Mouse (Mus musculus) ovary, postnatal 14 days (tissue): ENCODE measurements at regions not wholly inside any gene's neighbourhood (a gene's known extent, or its start where the extent isn't known, plus 50 kb on each side); places are given as distances from the start of the nearest gene placed in this dataset.
"Not testable (repeated sequence)": the region's sequence is repeated elsewhere in the genome, so short reads cannot be mapped to it uniquely, and the experiment has no call there.

Experiments
- DNase-seq: peaks from one replicate; pipeline ENCODE4 v3.0.0; 2022; ENCODE audit warnings: low spot score

DNA sequence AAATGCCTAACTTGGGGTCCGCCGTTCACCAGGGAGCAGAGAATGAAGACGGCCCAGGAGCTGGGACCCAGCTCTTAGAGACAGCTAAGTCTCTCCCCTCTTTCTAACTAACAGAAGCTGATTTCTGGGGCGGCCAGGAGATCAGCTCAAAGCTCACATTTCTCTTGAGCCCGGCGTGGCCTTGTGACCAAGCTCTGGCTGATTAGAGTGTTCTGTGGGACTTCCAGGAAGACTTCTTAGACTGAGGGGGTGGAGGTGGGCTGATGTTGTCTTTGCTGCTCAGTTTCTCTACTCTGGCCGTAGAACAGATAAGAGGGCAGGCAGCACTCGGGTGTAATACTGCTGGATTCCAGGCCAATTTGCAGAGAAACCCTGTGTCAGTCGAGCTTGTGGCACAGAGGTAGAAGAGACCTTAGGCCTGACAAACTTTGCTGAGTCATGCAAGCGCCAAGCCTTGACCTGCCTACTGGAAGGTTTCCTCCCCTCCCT, 96.5 kb upstream of the Map3k1 start:
- DNase-seq, result peak; percentile 14

DNA sequence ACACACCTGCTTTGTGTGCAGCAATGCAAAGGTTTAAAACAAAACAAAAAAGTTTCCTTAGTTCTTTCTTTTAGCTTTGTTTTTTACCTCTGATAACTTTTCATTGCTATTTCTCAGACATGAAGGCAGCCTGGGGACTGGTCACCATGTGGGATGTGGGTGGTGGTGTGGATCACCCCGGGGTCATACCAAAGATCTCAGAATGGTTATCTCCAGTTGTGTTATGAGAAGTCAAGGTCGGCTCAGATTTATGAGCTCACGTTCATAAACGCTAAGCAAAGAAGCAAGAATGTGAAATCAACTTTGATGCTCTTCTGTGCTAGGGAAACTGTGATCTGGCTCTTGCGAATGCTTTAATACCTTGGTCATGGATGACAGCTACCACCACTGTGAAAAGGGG, 102.3 kb upstream of the Map3k1 start:
- no peak for DNase-seq

DNA sequence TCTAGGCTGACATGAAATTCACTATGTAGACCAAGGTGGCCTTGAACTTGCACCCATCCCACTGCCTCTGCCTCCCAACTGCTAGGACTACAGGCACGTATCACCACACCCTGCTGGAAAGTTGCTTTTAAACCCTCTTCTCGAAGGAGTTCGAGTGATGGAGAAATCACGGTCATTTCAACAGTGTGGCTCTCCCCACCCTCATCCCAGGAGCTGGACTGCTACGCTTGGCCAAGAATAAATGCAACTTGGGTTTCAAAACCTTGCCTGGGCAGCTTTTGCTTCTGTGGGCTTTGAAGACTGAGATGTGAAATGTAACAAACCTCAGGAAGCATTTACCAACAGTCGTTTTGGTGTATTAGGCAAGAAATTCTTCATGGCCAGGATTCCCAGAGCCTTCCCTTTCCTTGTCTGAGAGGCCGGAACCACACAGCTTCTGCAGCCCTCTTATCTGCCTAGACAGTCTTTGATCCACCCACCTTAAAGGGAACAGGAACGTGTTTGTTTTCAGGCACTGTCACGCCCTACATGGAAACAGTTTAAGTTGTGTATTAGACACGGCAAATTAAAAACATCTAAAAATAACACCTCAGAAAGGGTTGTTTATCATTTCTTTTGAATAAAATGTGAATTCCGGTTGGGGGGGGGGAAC, 103.0 kb upstream of the Map3k1 start:
- no peak for DNase-seq

DNA sequence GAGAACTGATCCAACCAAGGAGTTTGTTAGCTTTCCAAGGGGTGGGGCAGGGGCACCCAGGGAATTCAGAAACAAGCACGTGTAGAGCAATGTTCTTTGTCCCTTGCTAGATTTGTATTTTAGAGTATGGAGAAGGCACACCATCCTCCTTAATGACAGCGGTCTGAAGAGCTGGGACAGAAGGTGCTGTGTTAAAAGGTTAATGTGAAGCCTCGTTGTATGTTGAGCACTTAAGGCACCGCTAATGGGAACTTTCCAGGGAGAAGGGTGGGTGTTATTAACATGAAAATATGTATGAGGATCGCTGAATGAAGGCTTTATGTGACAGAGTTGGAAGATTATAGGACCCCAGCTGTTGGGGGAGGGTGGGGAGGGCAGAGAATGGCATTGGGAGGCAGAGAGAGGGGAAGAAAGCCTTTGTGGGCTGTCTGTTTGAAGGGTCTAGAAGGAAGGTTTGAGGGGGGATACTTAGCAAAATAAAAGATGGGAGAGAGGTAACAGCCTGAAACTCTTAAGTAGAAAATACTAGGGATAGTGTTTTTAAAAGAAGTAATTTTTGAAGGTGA, 105.6 kb upstream of the Map3k1 start:
- no peak for DNase-seq

DNA sequence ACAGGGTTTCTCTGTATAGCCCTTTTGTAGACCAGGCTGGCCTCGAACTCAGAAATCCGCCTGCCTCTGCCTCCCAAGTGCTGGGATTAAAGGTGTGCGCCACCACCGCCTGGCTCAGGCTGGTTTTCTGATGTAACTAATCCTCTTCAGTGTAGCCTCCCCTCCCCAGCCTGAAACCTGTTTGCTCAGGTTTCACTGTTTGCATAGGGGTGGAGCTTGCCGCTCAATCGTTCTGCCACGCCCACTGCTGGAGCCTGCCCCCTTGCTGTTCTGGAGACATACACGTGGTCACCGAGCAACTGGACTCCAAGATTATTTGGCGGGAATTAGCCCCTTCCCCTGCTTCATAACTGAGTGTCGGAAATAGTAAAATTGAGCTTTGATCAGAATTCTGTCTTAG, 110.6 kb upstream of the Map3k1 start:
- DNase-seq, result not testable (repeated sequence)

DNA sequence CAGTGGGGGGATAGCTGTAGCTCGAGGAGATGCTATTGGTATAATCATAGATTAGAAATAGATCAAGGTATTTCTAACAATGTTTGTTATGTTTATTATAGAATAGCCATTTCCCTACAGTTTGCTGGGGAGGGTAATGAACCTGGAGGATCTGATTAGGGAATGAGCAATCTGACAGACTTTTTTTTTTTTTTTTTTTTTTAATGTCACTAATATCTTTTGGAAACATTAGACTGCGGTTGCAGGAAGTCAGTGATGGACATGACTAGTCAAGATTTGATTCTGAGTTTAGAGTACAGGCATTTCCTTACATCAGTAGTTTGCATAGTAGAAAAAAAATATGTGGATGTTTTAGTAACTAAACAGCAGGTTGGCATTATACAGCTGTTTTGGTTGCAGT, 111.7 kb upstream of the Map3k1 start:
- no peak for DNase-seq

DNA sequence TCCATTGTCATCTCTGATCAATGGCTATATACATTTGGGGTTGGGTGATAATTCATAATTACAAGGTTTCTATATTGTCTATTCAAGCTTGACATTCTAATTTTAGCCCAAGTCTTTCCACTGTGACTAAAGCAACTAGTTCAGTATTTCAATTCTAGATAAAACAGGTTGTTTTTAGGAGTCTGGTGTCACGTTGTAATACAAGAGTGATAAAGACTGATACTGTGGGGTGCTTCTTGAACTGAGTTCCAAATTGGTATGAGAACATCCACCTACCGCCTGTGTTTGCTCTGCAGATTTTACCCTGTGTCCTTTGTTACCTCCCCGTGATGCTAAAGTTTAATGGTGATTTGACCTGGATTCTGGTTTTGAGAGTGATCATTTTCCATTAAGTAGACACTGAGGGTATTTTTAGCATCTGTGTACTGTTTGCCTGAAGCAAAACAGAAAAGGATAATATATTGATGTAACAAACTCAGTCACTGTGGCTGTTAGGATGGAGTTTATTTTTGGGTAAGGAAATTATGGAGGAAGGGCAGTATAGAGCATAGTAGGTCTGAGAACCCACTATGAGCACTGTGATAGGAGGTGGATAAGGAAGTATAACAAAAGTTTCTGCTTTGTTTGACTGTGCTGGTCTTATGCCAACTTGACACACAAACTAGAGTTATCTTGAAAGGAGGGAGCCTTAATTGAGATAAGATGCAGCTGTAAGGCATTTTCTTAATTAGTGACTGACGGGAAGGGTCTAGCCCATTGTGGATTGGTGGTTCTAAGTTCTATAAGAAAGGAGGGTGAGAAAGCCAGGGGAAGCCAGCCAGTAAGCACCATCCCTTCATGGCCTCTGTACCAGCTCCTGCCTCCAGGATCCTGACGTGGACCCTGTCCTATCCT, 112.6 kb upstream of the Map3k1 start:
- DNase-seq, result no peak

DNA sequence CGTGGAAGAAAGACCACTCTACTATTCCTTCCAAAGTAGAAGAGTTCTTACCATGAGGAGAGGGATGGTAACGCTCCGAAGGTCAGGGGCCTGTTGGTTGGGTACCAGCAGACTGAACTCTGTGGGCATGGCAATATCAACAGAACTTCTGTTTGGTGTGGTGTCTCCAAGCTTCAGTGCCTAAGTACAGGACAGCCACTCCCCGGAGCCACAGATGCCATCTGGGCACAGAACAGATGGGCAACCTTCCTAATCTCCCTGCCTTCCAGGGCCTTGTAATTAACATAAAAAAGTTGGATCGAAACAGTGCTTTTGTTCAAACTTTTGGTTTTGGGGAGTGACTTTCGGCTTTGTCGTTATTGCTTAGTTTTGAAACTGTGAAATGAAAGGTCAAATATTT, 116.6 kb upstream of the Map3k1 start:
- DNase-seq, result no peak

DNA sequence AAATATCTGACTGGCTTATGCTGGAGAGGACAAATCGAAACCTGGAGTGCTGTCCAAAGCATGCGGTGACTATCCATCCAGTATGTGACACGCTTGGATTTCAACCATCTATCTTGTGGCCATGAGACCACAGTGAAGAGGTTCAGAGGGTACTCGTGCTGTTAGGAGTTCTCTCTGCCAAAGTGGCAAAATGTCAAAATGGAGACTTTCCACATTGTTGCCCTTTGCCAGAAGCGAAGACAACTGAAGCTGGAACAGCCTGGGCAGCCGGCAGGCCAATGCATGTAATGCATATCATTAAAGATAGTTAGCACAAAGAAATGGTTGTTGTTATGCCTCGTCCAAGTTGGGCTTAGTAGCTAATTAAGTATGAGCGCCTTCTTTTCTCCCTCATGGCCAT, 118.0 kb upstream of the Map3k1 start:
- no peak for DNase-seq

DNA sequence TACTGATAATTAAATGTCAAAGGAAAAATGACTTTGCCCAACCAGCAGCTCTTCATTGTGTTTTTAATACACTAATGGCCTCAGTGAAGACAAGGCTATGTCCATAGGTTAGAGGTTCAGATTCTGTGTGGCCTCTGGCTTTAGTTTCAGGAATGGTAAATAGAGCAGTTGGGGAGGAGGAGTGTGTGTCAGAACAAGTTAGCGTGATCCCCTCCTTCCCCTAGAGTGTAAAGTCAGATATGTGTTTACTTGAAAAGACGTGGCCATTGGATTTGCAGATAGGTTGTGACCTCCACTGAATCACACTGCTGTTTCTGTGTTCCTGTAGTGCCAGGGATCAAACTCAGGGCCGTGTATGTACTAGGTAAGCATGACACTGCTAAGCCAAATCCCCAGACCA, 118.7 kb upstream of the Map3k1 start:
- DNase-seq, result no peak

DNA sequence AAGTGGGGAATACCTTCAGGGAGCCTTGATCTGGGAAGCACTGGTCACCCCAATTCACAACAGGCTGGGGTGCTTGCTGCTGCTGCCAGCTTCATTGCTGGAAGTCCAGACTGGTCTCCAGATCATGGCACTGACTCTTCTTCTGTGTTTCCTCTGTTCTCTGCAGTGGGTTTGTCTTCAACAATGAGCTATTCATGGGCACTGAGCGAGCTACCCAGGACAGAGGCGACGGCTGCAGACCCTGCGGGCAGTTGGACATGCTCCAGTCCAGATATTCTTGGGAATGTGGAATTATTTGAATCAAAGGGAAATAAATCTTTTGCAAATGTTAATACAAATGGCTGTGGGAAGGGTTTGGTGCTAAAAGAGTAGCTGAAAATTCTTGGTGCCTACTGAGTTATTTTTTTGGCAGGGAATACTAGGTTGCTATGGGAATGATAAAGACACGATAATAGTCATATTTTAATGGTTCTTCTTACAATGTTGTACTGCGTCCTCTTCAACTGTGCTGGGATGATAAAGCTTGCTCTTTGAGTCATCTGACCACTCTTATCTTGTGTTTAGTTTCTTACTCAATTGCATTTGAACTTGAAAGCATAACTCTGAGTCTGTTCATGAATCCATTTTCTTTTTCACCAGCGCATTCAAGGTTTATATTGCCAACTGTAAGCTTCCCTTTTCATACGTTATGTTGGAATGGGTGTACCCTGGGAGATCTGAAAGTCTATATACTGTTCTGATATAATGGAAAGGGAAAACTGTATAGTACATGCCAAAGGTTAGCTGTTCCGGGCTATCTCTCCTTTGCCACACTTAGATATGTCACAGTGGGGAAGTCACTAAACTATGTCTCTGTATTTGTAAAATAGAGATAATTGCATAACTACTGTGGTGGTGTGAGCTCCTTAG, 120.1 kb upstream of the Map3k1 start:
- no peak for DNase-seq

DNA sequence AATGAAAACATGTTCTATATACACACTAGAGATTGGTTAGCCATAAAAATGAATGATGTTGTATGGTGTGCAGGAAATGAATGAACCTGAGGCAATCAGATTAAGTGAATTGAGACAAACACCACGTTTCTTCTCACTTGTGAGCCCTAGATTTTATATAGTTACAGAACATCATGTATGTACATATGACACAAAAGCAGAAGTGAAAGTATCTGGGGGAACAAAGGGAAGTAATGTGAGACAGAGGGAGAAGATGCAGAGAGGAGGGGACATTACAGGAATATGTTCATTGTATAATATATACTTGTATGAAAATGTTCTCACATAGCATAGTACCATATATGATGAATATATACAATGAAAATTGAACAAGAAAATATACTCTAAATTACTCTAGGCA, 121.1 kb upstream of the Map3k1 start:
- no peak for DNase-seq

DNA sequence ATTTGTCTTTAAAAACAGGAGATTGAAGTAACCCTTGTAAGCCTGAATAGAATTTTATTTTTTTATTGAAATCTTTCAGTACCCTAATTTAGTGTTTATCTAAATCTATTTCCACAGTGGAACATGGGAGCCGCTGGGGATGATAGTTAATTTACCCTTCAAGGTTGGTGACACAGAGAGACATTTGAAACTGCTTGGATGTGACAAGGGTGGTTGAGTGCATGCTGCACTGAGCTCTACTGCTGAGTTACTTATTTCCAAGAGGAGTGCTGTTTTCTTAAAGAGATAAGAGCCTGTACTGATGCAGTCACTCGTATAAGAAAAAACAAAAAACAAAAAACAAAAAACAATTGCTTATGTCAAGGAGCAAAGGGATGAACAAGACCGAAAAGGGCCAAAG, 123.7 kb upstream of the Map3k1 start:
- no peak for DNase-seq

DNA sequence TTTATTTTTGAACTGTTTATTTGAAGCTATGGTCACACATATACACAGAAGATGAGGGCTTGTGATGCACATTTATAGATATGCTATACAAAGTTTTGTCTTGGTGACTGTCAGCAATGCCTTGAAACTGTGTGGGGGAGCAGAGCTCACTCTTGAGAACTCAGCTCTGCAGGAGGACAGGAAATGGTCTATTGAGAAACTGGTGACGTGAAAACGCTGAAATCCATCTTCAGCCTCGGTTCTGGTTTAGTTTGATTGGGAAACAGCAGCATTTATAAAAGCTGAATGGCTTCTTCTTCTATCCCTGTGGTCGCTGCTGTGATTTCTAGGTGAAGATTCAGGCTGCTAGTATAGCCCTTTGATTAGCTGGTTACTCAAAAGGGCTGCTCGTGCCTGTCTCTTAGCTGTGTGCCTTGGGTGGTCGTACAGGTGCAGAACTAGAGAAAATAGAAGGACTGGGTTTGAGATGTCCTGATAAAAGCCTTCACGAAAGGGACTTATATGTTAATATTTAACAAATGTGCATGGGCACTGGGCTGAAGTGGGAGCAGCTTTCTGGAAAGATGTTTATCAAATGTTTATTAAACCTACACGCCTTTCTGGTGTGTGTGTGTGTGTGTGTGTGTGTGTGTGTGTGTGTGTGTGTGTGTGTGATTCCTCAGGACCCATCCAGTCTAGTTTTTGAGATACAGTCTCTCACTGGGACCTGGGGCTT, 124.9 kb upstream of the Map3k1 start:
- DNase-seq, result no peak

DNA sequence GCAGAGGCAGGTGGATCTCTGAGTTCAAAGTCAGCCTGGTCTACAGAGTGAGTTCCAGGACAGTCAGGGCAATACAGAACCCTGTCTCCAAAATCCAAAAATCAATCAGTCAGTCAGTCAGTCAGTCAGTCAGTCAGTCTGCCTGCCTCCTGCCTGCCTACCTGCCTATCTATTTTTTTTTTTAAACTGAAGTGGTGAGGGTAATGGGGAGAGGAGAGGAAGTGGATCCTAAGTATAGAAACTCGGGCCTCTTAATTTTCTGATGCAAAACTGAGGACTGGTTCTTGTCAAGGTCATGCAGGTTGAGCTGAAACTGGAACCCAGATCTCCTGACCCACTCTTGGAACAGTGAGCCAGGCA, 126.9 kb upstream of the Map3k1 start:
- DNase-seq, result no peak

DNA sequence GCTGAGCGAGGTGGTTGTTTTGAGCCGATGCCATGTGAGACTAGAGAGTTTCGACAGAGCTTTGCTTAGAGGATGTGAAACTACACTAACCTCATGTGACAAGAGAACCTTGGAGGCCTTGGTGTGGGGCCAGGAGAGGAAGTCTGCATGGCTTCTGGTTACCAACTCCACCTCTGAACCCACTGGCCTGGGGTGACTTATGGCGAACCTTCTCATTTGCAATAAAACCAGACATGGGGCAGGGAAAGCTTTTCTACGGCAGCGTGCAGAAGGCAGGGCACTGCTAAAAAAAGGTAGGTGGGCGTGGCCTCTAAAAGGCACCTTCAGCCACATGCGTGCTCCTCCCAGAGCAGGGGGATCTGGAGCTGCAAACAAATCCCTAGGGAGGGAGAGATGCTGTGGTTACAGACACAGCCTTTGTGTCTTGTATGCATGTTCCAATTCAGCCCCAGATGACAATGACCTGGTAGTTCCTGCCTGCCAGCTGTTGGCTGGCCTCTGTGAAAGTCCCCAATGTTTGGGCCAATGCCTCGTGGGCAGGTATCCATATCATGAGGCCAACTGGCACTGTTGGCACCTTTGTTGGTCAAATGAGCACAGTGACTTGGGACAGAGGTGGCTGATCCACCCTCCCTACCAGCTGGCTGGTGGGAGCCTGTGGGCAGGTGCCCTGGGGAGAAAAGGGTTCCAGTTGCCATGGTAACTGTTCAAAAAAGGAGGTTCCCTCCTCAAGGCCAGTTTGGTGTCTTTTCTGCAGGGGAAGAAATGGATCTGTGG, 127.5 kb upstream of the Map3k1 start:
- peak; percentile 9 for DNase-seq

DNA sequence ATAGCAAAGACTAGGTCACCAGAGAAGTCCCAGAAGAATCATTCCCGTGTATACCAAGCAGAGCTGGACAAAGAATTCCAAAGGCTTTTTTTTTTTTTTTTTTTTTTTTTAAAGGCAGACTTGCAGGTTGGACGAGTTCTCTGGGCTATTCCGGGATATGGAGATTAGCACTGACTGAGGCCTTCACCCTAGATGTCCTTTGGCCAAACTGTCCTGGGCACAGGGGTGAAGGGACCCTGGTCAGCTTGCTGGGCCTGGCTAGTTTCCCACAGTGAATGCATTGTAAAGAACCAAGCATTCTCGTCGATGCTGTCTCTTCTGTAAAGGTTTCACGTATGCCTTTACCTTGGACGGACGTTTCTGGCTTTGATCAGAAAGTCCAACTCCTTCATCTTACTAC, 128.2 kb upstream of the Map3k1 start:
- DNase-seq, result no peak

DNA sequence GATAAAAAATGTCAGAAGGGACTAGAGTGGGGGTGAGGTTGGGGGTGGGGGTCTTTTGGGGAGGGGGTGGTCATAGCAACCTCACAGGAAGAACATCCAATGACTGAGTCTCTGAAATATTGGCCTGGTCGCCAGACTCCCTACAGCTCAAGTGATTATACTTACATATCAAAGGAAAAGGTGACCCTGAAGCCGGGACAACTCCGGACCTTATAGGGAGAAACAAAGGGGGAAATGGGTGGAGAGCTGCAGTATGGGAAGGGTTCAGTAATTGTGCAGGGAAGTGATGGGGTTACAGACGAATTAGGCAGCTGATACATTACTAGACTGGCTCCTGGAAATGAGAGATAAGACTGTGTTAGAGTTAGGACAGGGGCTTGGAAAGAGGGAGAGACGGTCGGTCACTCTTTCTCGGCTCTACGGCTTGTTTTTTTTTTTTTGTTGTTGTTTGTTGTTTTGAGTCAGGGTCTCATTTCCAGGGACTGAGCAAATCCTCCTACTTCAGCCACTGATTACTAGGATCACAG, 130.2 kb upstream of the Map3k1 start:
- DNase-seq, result no peak

DNA sequence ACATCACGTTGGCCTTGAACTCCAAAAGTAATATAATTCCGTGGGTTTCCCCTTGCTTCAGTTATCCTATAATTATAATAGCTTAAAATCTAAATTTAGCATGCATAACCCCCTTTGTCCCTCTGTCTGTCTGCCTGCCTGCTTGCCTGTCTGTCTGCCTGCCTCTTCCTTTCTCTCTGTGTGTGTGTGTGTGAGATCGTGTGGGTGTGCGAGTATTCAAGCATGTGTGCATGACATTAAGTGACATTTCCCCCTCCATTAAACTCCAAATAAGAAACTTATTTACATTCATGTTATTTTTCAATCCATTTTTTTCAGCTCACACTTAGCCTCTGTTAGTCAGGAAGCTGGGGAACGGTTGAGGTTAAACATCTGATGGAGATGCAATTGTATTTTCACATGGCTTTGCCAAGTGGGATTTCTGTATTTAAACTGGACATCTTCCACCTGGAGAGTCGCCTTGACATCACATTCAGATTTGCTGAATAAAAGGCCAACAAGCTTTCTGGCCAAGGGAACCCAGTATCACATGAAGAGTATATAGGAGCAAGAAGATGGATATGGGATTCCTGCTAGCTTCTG, 130.8 kb upstream of the Map3k1 start:
- no peak for DNase-seq

DNA sequence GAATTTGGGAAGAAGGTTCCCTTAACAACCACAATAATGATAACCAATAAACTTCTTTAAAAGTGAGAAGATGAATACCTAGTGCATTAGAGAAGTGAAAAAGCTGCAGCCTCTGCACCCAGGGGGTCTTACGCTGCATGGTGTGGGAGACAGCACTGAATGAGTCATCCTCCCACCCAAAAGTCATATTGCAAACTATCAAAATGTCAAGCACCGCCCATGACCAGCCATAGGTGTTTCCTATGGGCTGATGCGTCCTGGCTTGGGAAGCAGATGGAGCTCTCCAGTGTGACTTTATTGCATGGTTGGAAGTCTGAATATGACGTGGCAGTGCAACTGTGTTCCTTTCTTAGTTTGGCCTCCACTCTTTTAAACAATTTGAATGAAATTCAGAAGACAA, 131.5 kb upstream of the Map3k1 start:
- DNase-seq, result no peak
